Mouse (Mus musculus) heart, embryonic 12.5 days (tissue): ENCODE results near the gene Apobec3. TPM values are rescaled to one million over a fixed set of nuclear protein-coding genes. Genes with fewer than 3 reads are reported as not detected.

Experiments
- ATAC-seq: fragments of 200-750 bp; cut with Nextera tagmentation; 2 replicates; pipeline ENCODE4 v1.8.0; 2017; ENCODE audit warnings: moderate TSS enrichment, moderate library complexity; ENCODE audit not compliant: insufficient number of reproducible peaks, low FRiP score
- H3K27ac ChIP-seq: fragments of 300-500 bp; sonication (generic); 2 replicates; pipeline ENCODE4 v1.5.1; 2016; ENCODE audit warnings: mild to moderate bottlenecking, moderate library complexity; ENCODE audit not compliant: poor library complexity, severe bottlenecking
- H3K27me3 ChIP-seq: fragments of 300-500 bp; sonication (generic); replicated peaks from 2 replicates; pipeline ENCODE4 v1.6.1; 2016; ENCODE audit warnings: mild to moderate bottlenecking, moderate library complexity
- H3K36me3 ChIP-seq: fragments of 300-500 bp; sonication (generic); 2 replicates; pipeline ENCODE4 v1.6.1; 2016; ENCODE audit warnings: mild to moderate bottlenecking, moderate library complexity
- H3K4me1 ChIP-seq: fragments of 300-500 bp; sonication (generic); replicated peaks from 2 replicates; pipeline ENCODE4 v1.6.1; 2016; ENCODE audit warnings: mild to moderate bottlenecking
- H3K4me2 ChIP-seq: fragments of 300-500 bp; sonication (generic); 2 replicates; pipeline ENCODE4 v1.6.1; 2016; ENCODE audit warnings: mild to moderate bottlenecking, moderate library complexity
- H3K4me3 ChIP-seq: fragments of 300-500 bp; sonication (generic); 2 replicates; pipeline ENCODE4 v1.5.1; 2016; ENCODE audit warnings: mild to moderate bottlenecking
- H3K9ac ChIP-seq: fragments of 300-500 bp; sonication (generic); 2 replicates; pipeline ENCODE4 v1.6.1; 2016; ENCODE audit warnings: mild to moderate bottlenecking, moderate library complexity
- H3K9me3 ChIP-seq: fragments of 300-500 bp; sonication (generic); replicated peaks from 2 replicates; pipeline ENCODE4 v1.6.1; 2016; ENCODE audit warnings: mild to moderate bottlenecking, moderate library complexity
- WGBS: fragments of 180-500 bp; shearing (Covaris S2); methylation state at CpG from one replicate; pipeline ENCODE4 v1.1.7; 2016; 5-methylcytosine and 5-hydroxymethylcytosine counted together
- polyA plus RNA-seq: library from polyadenylated mRNA; unstranded; fragments of >200 nt; fragmentation: Nextera tagmentation; extraction: Ambion mirVana; gene quantifications from 2 replicates; pipeline ENCODE4 v1.2.1, GENCODE M21; 2016

The Apobec3 gene
- polyA plus RNA-seq: 11.2 and 12.2 TPM in 2 replicates

GRCm38 (mm10) chr15:79891436-79892212 is at the start of gene Apobec3:
Gene Apobec3 (plus strand): TSS chr15:79891659.
- Histone ChIP-seq H3K27ac (peak within 1 kb of the TSS; percentile 44; the same call in 1 of the 2 replicates), H3K9me3 (no peaks in the 10 kb centered on the region), H3K4me1 (peaks cover 9% of the 10 kb centered on the region), H3K4me3 (peak within 1 kb of the TSS; percentile 59), H3K27me3 (0 out of 2 replicates have a peak, but pooled peaks cover 4% of the 10 kb centered on the region), H3K4me2 (peak within 1 kb of the TSS; percentile 77), H3K9ac (peak within 1 kb of the TSS; percentile 72), H3K36me3 (no peaks in the 10 kb centered on the region)
- WGBS: 2% methylated on average over 20 of the region's 20 CpGs
- ATAC-seq: peak; percentile 74

GRCm38 (mm10) chr15:79842985-79843384 is 48.5 kb upstream of the Apobec3 start:
- no peaks in the 10 kb centered on the region for H3K36me3 ChIP-seq
- no peak overlapping the region for H3K4me3 ChIP-seq
- no peak overlapping the region for H3K9ac ChIP-seq
- H3K27me3 ChIP-seq: peaks cover 10% of the 10 kb centered on the region
- no peak overlapping the region for H3K4me2 ChIP-seq
- ATAC-seq: no peak
- no peak overlapping the region for H3K27ac ChIP-seq
- H3K4me1 ChIP-seq: peaks cover 12% of the 10 kb centered on the region
- WGBS: 84% methylated on average over 3 of the region's 3 CpGs
- H3K9me3 ChIP-seq: no peaks in the 10 kb centered on the region

GRCm38 (mm10) chr15:79845986-79846385 is 45.5 kb upstream of the Apobec3 start:
- WGBS: 65% methylated on average over 4 of the region's 4 CpGs
- Histone ChIP-seq H3K4me2 (no peak overlapping the region), H3K27me3 (peaks cover 4% of the 10 kb centered on the region; the same call in 1 of the 2 replicates)

GRCm38 (mm10) chr15:79847100-79847499 is 44.4 kb upstream of the Apobec3 start:
- no peak overlapping the region for H3K9ac ChIP-seq
- H3K9me3 ChIP-seq: 0 out of 2 replicates have a peak, but pooled peaks cover 6% of the 10 kb centered on the region
- 20% methylated on average over 5 of the region's 5 CpGs for WGBS
- no peak overlapping the region for H3K4me3 ChIP-seq
- ATAC-seq: 0 out of 2 replicates have a peak, but pooled peaks have one; percentile 42
- H3K36me3 ChIP-seq: no peaks in the 10 kb centered on the region
- no peak overlapping the region for H3K4me2 ChIP-seq
- H3K27ac ChIP-seq: no peak overlapping the region
- no peaks in the 10 kb centered on the region for H3K27me3 ChIP-seq
- peaks cover 12% of the 10 kb centered on the region for H3K4me1 ChIP-seq

More at GRCm38 (mm10) chr15:79845986-79846385, 45.5 kb upstream of the Apobec3 start:
- H3K9me3 ChIP-seq: 0 out of 2 replicates have a peak, but pooled peaks cover 6% of the 10 kb centered on the region
- no peak overlapping the region for H3K4me3 ChIP-seq
- no peak overlapping the region for H3K9ac ChIP-seq
- no peak overlapping the region for H3K27ac ChIP-seq
- H3K36me3 ChIP-seq: no peaks in the 10 kb centered on the region
- ATAC-seq: no peak
- H3K4me1 ChIP-seq: peaks cover 12% of the 10 kb centered on the region

- WGBS: 86% methylated on average over 2 of the region's 2 CpGs
- no peak overlapping the region for H3K27ac ChIP-seq
These were observed 41.3 kb upstream of the Apobec3 start for GRCm38 (mm10) chr15:79850143-79850542.

GRCm38 (mm10) chr15:79858979-79859378 is 32.5 kb upstream of the Apobec3 start:
- Histone ChIP-seq H3K36me3 (no peaks in the 10 kb centered on the region), H3K4me2 (no peak overlapping the region), H3K4me3 (no peak overlapping the region), H3K4me1 (peaks cover 5% of the 10 kb centered on the region; the same call in 1 of the 2 replicates), H3K27ac (no peak overlapping the region), H3K9me3 (no peaks in the 10 kb centered on the region), H3K9ac (no peak overlapping the region), H3K27me3 (0 out of 2 replicates have a peak, but pooled peaks cover 4% of the 10 kb centered on the region)
- WGBS: 53% methylated on average over 5 of the region's 5 CpGs
- ATAC-seq: no peak

More at GRCm38 (mm10) chr15:79850143-79850542, 41.3 kb upstream of the Apobec3 start:
- 0 out of 2 replicates have a peak, but pooled peaks cover 6% of the 10 kb centered on the region for H3K9me3 ChIP-seq
- H3K4me2 ChIP-seq: no peak overlapping the region
- no peak overlapping the region for H3K9ac ChIP-seq
- no peak for ATAC-seq
- H3K4me1 ChIP-seq: peaks cover 12% of the 10 kb centered on the region
- no peak overlapping the region for H3K4me3 ChIP-seq
- no peaks in the 10 kb centered on the region for H3K36me3 ChIP-seq
- H3K27me3 ChIP-seq: no peaks in the 10 kb centered on the region

- Histone ChIP-seq H3K4me2 (no peak overlapping the region), H3K9me3 (no peaks in the 10 kb centered on the region), H3K27ac (no peak overlapping the region), H3K4me1 (peaks cover 5% of the 10 kb centered on the region; the same call in 1 of the 2 replicates), H3K4me3 (no peak overlapping the region), H3K27me3 (0 out of 2 replicates have a peak, but pooled peaks cover 4% of the 10 kb centered on the region), H3K36me3 (no peaks in the 10 kb centered on the region), H3K9ac (no peak overlapping the region)
- no peak for ATAC-seq
- 82% methylated on average over 9 of the region's 9 CpGs for WGBS
These were observed 31.6 kb upstream of the Apobec3 start for GRCm38 (mm10) chr15:79859821-79860220.

- WGBS: 72% methylated on average over 3 of the region's 3 CpGs
- Histone ChIP-seq H3K4me1 (no peaks in the 10 kb centered on the region), H3K27me3 (no peaks in the 10 kb centered on the region), H3K9me3 (peaks cover 6% of the 10 kb centered on the region), H3K4me2 (no peak overlapping the region), H3K27ac (no peak overlapping the region), H3K9ac (no peak overlapping the region), H3K36me3 (no peaks in the 10 kb centered on the region), H3K4me3 (no peak overlapping the region)
- ATAC-seq: no peak
These were observed 24.0 kb upstream of the Apobec3 start for GRCm38 (mm10) chr15:79867260-79868002.

- peaks cover 7% of the 10 kb centered on the region; the same call in 1 of the 2 replicates for H3K4me1 ChIP-seq
- no peak overlapping the region for H3K9ac ChIP-seq
- H3K27me3 ChIP-seq: no peaks in the 10 kb centered on the region
- H3K4me2 ChIP-seq: no peak overlapping the region
- no peaks in the 10 kb centered on the region for H3K36me3 ChIP-seq
- H3K9me3 ChIP-seq: peaks cover 6% of the 10 kb centered on the region
- ATAC-seq: no peak
- H3K4me3 ChIP-seq: no peak overlapping the region
- 84% methylated on average over 8 of the region's 8 CpGs for WGBS
- H3K27ac ChIP-seq: no peak overlapping the region
These were observed 17.9 kb upstream of the Apobec3 start for GRCm38 (mm10) chr15:79873545-79873944.

- no peak for ATAC-seq
- H3K27me3 ChIP-seq: no peaks in the 10 kb centered on the region
- H3K4me1 ChIP-seq: peaks cover 11% of the 10 kb centered on the region
- 60% methylated on average over 2 of the region's 2 CpGs for WGBS
- H3K4me3 ChIP-seq: no peak overlapping the region
- H3K36me3 ChIP-seq: no peaks in the 10 kb centered on the region
- no peak overlapping the region for H3K9ac ChIP-seq
- no peak overlapping the region for H3K4me2 ChIP-seq
- H3K27ac ChIP-seq: no peak overlapping the region
- peaks cover 5% of the 10 kb centered on the region for H3K9me3 ChIP-seq
These were observed 17.5 kb upstream of the Apobec3 start for GRCm38 (mm10) chr15:79873995-79874394.
